Mouse (Mus musculus) cortical plate, adult 2 months (tissue): ENCODE results near the gene Lancl3.

Experiments
- CTCF ChIP-seq: fragments of 200-500 bp; IDR thresholded peaks from 2 replicates; pipeline ENCODE4 v1.5.1; 2011; ENCODE audit warnings: mild to moderate bottlenecking, control low read depth, low read length; ENCODE audit not compliant: insufficient read depth; ENCODE audit errors: extremely low read depth
- POLR2A ChIP-seq: fragments of 200-500 bp; IDR thresholded peaks from 2 replicates; pipeline ENCODE4 v1.6.1; 2011; ENCODE audit warnings: mild to moderate bottlenecking, low read length, control low read depth; ENCODE audit not compliant: insufficient read depth; ENCODE audit errors: extremely low read depth

DNA sequence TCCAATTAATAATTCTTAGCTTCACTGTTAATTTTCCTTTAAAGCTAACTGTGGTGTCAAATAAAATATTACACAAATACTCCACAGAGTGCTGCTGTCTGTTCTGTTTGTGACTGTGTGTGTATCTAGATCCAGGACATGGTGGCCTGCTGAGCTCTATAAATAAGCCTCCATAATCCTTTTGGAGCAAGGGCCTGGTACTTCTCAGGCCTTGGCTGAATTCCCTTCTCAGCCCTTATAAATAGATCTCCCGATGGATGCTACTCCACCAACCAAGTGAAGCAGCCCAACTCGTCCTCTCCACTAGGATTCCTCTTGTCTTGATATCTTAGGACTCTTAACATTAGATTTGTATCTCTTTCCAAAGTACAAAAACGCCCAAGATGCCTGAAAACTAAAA is 71.4 kb downstream of the Lancl3 start:
- TF ChIP-seq POLR2A (no peak), CTCF (no peak)
